Mouse (Mus musculus) hindlimb bud, embryonic 11.5 days (tissue): ENCODE data around the gene Lama1.

Experiments
- DNase-seq: peaks from one replicate; pipeline ENCODE4 v3.0.0-alpha.2; 2012; ENCODE audit warnings: low read depth, low spot score; ENCODE audit errors: extremely low spot score

Gene Lama1

GRCm38 (mm10) chr17:67696694-67697386, at the start of gene Lama1:
TSS of gene Lama1 (plus strand) at chr17:67697259.
- no peak for DNase-seq

DNA sequence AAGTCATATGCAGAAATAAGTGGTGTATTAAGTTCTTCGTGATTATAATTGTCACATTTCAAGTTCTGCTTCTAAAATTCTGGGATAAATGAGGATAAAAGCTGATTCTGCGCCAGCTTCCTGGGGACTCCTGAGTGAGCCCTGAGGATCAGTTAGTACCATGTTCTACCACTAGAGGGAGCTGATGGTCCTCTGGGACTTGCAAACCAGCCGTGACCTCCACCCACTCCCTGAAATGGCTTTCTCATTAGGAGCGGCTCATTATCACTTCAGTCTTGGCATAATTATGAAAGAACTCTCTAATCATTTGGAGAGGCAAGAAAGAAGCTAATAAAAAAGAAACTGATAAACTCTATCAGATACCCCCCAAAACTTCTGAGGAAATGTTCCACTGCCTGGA, 45.6 kb upstream of the Lama1 start:
- DNase-seq, result peak; percentile 71

DNA sequence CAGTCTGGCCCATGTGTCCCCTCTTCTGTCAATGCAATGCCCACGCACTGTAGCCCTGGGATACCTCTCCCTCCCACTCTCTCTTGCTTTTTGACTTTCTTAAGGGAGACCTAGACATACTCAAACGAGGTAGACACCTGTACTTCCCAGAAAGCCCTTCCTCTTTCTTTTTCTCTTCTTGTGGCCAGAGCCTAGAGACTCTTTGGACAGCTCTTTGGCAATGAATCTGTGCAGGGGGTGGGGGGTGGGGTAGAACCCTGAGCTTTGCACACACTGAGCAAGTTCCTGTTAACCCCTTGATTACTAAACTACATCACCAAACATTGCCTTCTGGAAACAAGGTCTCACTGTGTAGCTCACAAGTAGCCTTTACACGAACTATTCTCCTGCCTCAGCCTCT, 32.8 kb upstream of the Lama1 start:
- no peak for DNase-seq

DNA sequence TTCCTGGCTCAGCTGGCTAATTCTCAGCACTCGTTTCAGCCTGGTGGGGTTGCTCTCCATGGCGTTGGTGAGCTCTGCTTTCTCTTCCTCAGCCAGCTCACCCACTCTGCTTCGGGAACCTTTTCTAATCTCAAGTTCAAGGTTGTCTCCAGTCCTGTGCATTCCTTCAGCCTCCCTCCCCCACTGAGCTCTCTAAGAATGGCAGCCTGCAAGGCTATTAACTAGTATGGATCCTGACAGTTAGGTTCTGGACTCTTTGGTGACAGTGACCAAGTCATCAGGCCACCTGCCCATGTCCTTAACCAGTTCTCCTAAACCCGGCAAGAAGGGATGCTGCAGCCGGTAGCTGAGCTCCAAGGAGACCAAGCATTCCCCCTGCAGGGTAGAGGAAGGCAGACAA, 30.1 kb upstream of the Lama1 start:
- DNase-seq, result no peak

DNA sequence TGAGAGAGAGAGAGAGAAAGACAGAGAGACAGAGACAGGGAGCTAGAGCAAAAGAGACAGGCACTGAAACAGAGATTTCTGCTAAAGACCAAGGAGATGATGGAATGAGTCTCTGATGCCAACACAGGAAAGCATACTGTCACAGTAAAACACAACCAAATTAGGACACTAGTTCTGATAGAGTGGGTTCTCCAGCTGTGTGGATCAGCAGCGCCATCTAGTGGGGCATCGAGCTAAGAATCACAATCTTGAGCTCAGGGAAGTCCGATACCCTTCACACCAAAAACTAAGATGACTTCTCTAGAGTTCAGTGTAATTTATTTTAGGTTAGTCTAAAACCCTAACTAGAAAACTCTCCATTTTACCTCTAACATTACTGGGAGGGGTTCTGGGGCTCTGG, 29.1 kb upstream of the Lama1 start:
- DNase-seq, result peak; percentile 47

- DNase-seq, result no peak
Observed at GRCm38 (mm10) chr17:67678576-67678975, 18.5 kb upstream of the Lama1 start.

DNA sequence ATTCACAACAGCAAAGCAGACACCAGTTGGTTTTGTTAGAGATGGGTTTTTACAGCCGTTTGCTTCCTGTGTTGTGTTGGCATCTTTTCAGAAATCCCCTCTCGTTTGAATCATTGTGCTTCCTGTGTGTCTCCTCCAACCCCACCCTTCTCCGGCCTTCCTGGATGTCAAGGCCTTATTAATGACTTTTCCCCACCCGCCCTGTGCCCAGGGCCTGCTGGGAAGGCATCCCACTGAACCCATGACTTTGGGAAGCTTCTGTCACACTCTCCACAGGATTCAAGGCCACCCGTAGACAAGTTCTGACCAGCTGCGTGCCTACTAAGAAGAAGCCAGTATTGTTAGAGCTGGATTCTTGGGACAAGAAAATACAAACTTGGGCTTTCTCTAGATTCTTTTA, 16.0 kb upstream of the Lama1 start:
- no peak for DNase-seq

GRCm38 (mm10) chr17:67685022-67685743, 11.9 kb upstream of the Lama1 start:
- DNase-seq, result no peak

DNA sequence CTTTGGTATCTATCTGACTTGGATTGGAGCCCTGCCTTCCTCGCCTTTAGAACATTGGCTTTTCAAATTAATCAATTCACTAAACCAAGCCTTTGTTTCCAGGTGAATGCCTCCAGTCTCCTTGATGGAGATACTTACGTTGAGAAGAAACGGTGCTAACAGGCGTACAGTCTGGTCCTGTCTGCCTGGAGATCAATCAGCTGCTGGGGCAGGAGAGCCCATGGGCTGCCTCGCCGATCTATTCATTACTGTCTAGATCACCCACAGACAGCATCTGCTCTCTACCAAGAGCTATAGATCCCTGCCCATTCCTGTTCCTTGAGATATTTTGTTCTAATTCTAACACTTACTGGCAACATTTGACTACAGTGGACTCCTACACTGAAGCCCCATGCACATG, 9.6 kb upstream of the Lama1 start:
- DNase-seq, result no peak

DNA sequence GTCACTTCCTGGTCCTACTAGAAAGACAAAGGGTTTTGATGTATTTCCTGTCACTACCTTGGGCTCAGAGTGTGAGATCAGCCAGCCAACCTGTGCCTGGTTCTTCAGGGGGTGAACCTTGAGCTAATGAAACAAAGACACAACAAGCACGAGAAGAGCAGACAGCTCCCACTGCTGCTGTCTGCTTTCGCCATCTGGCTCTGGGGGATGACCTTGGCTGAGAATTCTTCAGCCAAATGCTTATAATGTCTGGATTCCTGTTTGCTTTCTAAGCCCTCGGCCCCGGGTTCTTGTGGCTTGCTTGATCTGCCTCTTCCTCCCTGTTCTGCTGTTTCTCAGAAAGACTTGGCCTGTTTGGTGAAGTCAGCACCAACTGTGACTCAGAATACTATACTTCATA, 6.4 kb upstream of the Lama1 start:
- no peak for DNase-seq

GRCm38 (mm10) chr17:67692651-67693050, 4.4 kb upstream of the Lama1 start:
- no peak for DNase-seq

DNA sequence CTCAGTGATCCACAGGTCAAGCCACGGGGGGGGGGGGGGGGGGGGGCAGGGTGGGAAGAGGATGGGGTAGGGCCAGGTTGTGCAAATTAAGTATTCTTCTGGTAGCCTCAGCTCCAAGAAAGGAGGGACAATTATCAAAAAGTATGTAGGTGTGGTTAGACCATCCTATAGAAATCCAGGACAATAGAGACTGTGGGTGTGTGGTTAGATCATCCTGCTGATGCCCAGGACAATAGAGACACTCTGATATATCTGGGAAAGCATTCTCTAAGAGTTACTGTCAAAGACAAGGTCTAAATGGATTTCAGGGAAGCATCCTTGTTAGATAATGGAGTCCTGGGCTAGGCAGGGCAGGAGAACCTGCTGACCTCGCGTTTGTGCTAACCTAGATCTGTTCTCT, 3.2 kb upstream of the Lama1 start:
- DNase-seq, result no peak

- DNase-seq, result no peak
Observed at GRCm38 (mm10) chr17:67697461-67697891, 417 bp downstream of the Lama1 start.

DNA sequence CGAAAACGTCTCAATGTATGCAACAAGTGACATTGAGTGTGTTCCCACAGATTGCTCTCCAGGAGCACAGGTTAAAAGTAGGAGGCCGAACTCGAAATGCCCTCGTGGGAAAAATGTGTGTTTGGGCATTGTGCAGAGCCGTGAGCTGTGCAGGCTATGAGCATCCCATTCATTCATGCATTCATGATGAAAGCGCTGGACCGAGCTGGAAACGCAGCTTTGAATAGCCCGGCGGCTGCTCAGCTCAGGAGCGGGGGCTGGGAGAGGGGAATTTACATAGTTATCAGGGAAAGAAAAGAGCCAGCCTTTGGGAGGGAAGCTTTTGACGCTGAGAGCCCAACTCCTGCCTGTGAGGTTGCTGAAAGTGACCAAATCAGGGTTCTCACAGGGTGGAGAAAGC, 1.2 kb downstream of the Lama1 start:
- DNase-seq, result no peak

- DNase-seq, result no peak
Observed at GRCm38 (mm10) chr17:67701761-67702160, 4.7 kb downstream of the Lama1 start.

DNA sequence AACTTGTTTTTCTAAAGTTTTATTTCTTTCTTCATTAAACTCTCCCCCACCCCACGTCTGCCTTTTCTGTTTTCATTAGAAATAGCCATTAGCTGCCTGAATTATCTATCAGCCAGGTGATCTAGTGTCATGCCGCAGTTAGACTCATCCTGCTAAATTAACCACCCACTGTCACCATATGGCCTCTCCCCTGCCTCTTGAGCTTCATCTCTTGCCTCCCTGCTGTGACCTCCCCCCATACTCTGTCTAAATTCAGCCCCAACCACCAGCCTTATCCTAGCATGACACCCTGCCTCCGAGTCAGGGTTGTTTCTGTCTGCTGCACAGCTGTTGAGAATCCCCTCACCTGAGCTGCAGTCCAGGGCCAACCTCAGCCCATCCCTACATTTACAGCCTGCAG, 5.9 kb downstream of the Lama1 start:
- DNase-seq, result no peak

- no peak for DNase-seq
Observed at GRCm38 (mm10) chr17:67705035-67705769, 8.1 kb downstream of the Lama1 start.

DNA sequence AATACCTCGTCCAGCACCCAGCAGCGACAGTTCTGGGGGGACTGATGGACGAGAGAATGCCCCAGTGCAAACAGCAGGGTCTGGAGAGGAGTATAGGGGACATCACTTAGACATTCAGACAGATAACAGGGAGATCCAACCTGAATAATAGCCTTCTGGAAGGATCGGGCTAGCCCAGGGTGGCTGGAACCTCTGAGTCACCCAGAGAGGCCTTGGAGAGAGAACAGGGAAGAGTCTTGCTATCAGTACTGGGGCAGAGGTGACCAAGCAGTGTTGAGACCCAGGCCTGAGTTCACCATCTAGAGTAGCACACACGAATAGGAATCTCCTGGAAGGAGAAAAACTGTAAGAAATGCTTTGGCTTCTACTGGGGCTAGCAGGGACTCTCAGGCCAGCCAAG, 9.3 kb downstream of the Lama1 start:
- no peak for DNase-seq

- no peak for DNase-seq
Observed at GRCm38 (mm10) chr17:67707793-67708364, 10.8 kb downstream of the Lama1 start.

DNA sequence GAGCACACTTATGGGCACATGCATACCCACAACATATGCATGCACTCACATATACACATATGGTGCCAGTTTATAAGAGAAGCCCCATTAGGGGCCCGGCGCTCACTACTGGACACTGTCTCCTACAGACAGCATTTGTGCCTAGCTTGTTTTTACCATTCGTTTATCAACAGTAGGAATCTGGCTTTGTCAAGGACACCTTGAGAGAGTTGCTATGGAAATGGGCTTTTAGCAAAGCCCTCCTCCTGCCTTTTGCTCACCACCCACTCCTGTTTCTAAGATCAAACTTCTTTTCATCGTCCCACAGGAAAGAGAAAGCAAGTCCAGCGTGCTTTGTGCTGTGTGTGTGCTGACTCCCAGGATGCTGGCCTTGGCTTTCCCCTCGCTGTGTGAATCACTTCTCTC, 13.3 kb downstream of the Lama1 start:
- no peak for DNase-seq

- DNase-seq, result no peak
Observed at GRCm38 (mm10) chr17:67711361-67711760, 14.3 kb downstream of the Lama1 start.

GRCm38 (mm10) chr17:67712929-67713328, 15.9 kb downstream of the Lama1 start:
- DNase-seq, result no peak
